Mouse (Mus musculus): ENCODE measurements at regions not wholly inside any gene's neighbourhood (a gene's known extent, or its start where the extent isn't known, plus 50 kb on each side); places are given as distances from the start of the nearest gene placed in this dataset.
A peak's percentile ranks its signal among the peaks of the same experiment; 100 is the strongest.

DNA sequence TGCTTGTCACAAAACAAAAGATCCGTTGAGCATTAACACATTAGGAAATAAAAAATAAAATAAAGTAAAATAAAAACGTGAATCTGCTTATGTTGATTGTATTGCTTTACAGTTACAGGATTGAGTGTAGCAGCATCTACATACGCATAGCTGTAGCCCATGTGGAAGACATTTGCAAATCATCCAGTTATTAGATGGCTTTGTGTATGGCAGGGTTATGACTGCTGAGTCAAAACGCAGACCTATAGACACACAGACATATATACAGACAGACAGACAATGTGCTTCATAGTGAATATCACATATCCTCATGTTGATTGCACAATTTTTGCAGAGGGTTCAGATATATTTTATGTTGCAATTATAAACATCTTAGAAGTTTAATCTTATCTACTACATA, 64.5 kb downstream of the Gm11146 start:
- WGBS = 75% methylated on average over 4 of the region's 4 CpGs
- H3K27me3 ChIP-seq (replicated peaks) = no peaks in the 10 kb centered on the region
- no peak overlapping the region for H3K4me2 ChIP-seq
- no peak for ATAC-seq (ENCODE audit: insufficient read depth, low FRiP score, low read depth)
- no peaks in the 10 kb centered on the region for H3K9me3 ChIP-seq
- H3K4me3 ChIP-seq (replicated peaks) = no peak overlapping the region
- H3K9ac ChIP-seq = no peak overlapping the region
- no peaks in the 10 kb centered on the region for H3K4me1 ChIP-seq
- no peak overlapping the region for H3K27ac ChIP-seq
- H3K36me3 ChIP-seq = no peaks in the 10 kb centered on the region

DNA sequence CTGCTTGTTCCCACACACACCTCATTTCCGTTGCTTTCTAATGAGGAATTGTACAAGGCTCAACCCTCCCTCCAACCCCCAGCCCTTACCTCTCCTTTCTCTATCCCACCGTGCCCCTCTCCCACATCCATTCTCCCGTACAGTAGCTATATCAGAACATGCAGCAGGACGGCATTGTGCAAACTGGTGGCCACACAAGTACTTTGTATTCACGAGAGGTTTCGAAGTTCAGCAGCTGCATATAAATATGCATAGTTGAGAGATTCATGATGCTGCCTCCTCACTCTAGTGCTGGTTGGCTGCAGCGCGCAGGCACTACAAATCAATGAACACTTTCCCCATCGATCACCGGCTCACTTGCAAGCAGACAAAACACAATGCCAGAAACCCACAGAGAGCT, 65.1 kb downstream of the Gm11146 start:
- 58% methylated on average over 10 of the region's 10 CpGs for WGBS
- H3K4me3 ChIP-seq (replicated peaks) = no peak overlapping the region
- ATAC-seq (ENCODE audit: insufficient read depth, low FRiP score, low read depth) = no peak
- H3K9me3 ChIP-seq = no peaks in the 10 kb centered on the region
- no peak overlapping the region for H3K27ac ChIP-seq
- H3K27me3 ChIP-seq (replicated peaks) = no peaks in the 10 kb centered on the region
- H3K4me2 ChIP-seq = no peak overlapping the region
- H3K36me3 ChIP-seq = no peaks in the 10 kb centered on the region
- H3K4me1 ChIP-seq = no peaks in the 10 kb centered on the region
- H3K9ac ChIP-seq = no peak overlapping the region

DNA sequence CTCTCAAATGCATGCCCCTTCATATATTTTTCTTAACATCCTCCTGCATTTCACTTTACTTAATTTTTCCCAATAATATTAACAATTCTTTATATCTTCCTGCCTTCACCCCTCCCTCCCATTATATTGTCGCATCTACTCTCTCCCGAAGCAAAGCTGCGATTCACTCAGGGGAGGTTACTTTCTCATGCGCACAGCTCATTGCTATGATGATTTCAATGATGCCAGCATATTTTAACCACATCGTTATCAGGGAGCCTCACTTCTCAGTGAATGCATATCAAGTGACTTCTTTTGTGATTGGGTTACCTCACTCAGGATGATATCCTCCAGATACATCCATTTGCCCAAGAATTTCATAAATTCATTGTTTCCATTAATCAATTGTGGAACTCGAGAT, 65.6 kb downstream of the Gm11146 start:
- no peak overlapping the region for H3K4me2 ChIP-seq
- no peaks in the 10 kb centered on the region for H3K4me1 ChIP-seq
- ATAC-seq (ENCODE audit: insufficient read depth, low FRiP score, low read depth) = no peak
- no peak overlapping the region for H3K9ac ChIP-seq
- WGBS = 71% methylated on average over 6 of the region's 6 CpGs
- no peaks in the 10 kb centered on the region for H3K36me3 ChIP-seq
- no peaks in the 10 kb centered on the region for H3K27me3 ChIP-seq (replicated peaks)
- H3K9me3 ChIP-seq = no peaks in the 10 kb centered on the region
- H3K4me3 ChIP-seq (replicated peaks) = no peak overlapping the region
- no peak overlapping the region for H3K27ac ChIP-seq

DNA sequence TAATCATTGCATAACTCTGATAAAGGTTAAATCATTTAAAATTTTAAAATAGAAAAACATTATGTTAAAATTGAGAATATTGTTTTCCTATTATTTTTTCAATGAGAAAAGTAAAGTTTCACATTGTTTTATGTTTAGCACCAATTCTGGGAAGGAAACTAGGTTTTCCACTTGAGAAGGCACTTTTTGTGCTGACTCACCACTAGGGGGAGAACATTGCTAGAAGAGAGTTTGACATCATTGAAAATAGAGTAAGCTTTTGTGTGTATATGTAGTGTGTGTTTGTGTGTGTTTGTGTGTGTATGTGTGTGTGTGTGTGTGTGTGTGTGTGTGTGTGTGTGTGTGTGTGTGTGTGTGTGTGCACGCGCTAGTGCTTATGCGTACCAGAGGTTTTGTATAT, 66.9 kb downstream of the Gm11146 start:
- Histone ChIP-seq H3K4me3 (replicated peaks) (no peak overlapping the region), H3K4me2 (no peak overlapping the region), H3K27me3 (replicated peaks) (no peaks in the 10 kb centered on the region), H3K9me3 (no peaks in the 10 kb centered on the region), H3K9ac (no peak overlapping the region), H3K36me3 (no peaks in the 10 kb centered on the region), H3K4me1 (no peaks in the 10 kb centered on the region), H3K27ac (no peak overlapping the region)
- no peak for ATAC-seq (ENCODE audit: insufficient read depth, low FRiP score, low read depth)
- WGBS = 100% methylated on average over 1 of the region's 3 CpGs

DNA sequence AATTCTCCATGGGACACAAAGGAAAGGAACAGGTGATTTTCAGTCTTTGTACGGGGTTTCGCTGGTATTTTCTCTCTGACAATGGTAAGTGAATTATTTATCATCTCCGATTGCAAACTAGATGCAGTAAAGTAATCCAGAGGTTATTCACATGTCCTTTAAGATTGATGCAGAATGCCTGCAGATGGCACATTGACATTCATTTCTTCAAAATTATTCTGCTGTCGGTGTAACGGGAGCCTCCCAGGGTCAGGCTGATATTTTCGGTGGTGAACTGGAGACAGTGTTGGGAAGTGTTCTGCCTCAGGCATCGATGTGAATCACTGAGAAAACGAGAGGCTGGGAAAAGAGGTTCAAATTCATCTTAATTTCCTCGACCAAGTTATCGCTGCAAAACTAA, 70.3 kb downstream of the Gm11146 start:
- 77% methylated on average over 10 of the region's 10 CpGs for WGBS
- Histone ChIP-seq H3K27me3 (replicated peaks) (no peaks in the 10 kb centered on the region), H3K36me3 (no peaks in the 10 kb centered on the region), H3K9me3 (no peaks in the 10 kb centered on the region), H3K4me2 (no peak overlapping the region), H3K9ac (no peak overlapping the region), H3K27ac (no peak overlapping the region), H3K4me1 (no peaks in the 10 kb centered on the region), H3K4me3 (replicated peaks) (no peak overlapping the region)
- no peak for ATAC-seq (ENCODE audit: insufficient read depth, low FRiP score, low read depth)

DNA sequence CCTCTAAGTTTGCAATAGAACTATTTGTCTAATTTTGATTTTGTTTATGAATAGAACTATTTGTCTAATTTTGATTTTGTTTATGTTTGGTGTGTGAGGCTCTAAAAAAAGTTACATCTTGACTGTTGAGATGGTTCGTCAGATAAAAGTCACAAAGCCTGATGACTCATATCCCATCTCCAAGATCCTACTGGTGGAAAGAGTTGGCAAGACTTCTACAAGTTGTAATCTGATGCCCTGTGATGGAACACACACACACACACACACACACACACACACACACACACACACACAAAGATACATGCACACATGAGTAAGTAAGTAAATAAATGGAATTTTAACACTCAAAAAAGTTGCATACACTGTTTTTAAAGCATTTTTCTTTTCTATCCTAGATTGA, 73.9 kb downstream of the Gm11146 start:
- no peak for ATAC-seq (ENCODE audit: insufficient read depth, low FRiP score, low read depth)
- Histone ChIP-seq H3K4me2 (no peak overlapping the region), H3K9ac (no peak overlapping the region), H3K36me3 (no peaks in the 10 kb centered on the region), H3K4me1 (no peaks in the 10 kb centered on the region), H3K4me3 (replicated peaks) (no peak overlapping the region), H3K27ac (no peak overlapping the region), H3K27me3 (replicated peaks) (no peaks in the 10 kb centered on the region), H3K9me3 (no peaks in the 10 kb centered on the region)
- WGBS = 48% methylated on average over 1 of the region's 1 CpGs

DNA sequence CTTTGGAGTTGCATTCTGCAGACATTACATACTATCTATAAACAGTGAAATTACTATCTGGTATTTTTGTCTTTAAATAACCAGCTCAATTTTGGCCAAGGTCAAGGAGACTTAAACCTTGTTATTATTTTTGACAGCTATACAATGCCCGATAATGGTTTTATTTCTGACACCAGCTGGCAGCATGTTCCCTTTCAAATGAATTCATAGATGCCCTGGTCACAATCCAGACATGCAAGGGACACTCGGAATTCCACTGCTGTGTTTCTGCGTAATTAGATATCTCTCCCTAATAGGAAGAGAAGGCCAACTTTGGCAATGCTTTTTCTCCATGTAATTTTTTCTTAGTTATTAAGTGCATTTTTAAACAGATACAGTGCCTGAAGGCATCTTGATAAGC, 87.3 kb downstream of the Gm11146 start:
- H3K9me3 ChIP-seq = no peaks in the 10 kb centered on the region
- H3K27ac ChIP-seq = no peak overlapping the region
- ATAC-seq (ENCODE audit: insufficient read depth, low FRiP score, low read depth) = no peak
- H3K4me3 ChIP-seq (replicated peaks) = no peak overlapping the region
- H3K36me3 ChIP-seq = no peaks in the 10 kb centered on the region
- 76% methylated on average over 3 of the region's 3 CpGs for WGBS
- no peak overlapping the region for H3K4me2 ChIP-seq
- no peaks in the 10 kb centered on the region for H3K27me3 ChIP-seq (replicated peaks)
- H3K4me1 ChIP-seq = no peaks in the 10 kb centered on the region
- no peak overlapping the region for H3K9ac ChIP-seq

DNA sequence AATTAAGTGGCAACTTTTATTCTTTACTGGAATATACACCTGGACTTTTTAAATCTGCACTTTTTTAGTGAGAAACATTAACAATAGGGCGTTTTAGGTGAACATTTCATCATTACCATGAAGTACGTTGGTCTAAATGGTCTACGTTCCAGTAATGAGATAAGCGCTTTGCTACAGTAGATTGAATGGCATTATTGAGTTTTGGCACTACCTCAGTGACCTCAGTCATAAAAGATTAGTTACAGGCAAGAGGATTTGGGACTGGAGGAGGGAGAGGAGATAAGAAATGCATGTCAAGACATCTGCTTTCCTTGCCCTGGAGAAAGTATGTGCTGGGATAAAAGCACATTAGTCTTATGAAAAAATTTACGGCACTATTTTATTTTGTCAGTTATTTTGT, 98.3 kb downstream of the Gm11146 start:
- H3K4me2 ChIP-seq = 0 out of 2 replicates have a peak overlapping the region, but pooled peaks have one; percentile 17
- no peak for ATAC-seq (ENCODE audit: insufficient read depth, low FRiP score, low read depth)
- H3K27ac ChIP-seq = no peak overlapping the region
- no peak overlapping the region for H3K4me3 ChIP-seq (replicated peaks)
- H3K9me3 ChIP-seq = no peaks in the 10 kb centered on the region
- H3K36me3 ChIP-seq = no peaks in the 10 kb centered on the region
- H3K4me1 ChIP-seq = no peaks in the 10 kb centered on the region
- H3K27me3 ChIP-seq (replicated peaks) = no peaks in the 10 kb centered on the region
- 58% methylated on average over 5 of the region's 5 CpGs for WGBS
- no peak overlapping the region for H3K9ac ChIP-seq

DNA sequence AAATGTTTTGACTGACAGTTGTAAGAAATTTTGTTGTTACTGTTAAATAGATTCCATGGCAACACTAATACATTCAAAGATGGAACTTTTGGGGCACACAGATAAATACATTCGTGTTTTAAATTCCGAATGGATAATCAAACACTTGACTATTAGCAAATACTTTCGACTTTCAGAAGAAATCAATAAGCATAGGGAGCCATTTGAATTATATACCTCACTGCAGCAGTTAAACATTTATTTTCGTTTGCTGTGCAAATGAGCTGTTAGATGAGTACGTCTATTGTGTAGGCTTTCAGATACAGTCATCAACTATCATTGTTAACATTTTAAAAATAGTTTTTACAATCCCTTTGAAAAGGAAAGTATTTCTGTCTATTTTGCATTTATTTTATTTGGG, 99.0 kb downstream of the Gm11146 start:
- Histone ChIP-seq H3K27me3 (replicated peaks) (no peaks in the 10 kb centered on the region), H3K9ac (no peak overlapping the region), H3K9me3 (no peaks in the 10 kb centered on the region), H3K27ac (no peak overlapping the region), H3K4me1 (no peaks in the 10 kb centered on the region), H3K4me3 (replicated peaks) (no peak overlapping the region), H3K36me3 (no peaks in the 10 kb centered on the region), H3K4me2 (no peak overlapping the region)
- ATAC-seq (ENCODE audit: insufficient read depth, low FRiP score, low read depth) = no peak
- 53% methylated on average over 5 of the region's 5 CpGs for WGBS

DNA sequence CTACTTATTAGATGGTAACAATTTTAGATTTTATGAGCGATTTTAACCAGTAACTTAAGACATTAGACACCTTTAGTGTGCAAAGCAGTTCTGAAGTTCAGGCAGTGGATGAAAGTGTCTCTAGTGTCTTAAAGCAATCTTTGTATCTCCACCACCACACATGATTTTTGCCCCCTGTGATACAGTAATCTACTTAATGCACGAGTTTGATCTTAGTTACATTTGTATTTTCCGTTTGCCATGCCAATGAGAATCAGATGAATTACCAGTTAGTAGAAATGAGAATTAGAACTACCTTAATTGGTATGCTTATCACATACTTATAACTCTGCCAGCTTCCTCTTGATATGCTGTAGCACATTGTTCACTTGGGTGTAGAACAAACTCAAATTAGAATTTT, 99.9 kb downstream of the Gm11146 start:
- Histone ChIP-seq H3K4me1 (no peaks in the 10 kb centered on the region), H3K4me2 (peak overlapping the region; percentile 36), H3K9ac (no peak overlapping the region), H3K27me3 (replicated peaks) (no peaks in the 10 kb centered on the region), H3K36me3 (no peaks in the 10 kb centered on the region), H3K4me3 (replicated peaks) (peak overlapping the region; percentile 25), H3K27ac (no peak overlapping the region), H3K9me3 (no peaks in the 10 kb centered on the region)
- ATAC-seq (ENCODE audit: insufficient read depth, low FRiP score, low read depth) = no peak
- 58% methylated on average over 3 of the region's 3 CpGs for WGBS

DNA sequence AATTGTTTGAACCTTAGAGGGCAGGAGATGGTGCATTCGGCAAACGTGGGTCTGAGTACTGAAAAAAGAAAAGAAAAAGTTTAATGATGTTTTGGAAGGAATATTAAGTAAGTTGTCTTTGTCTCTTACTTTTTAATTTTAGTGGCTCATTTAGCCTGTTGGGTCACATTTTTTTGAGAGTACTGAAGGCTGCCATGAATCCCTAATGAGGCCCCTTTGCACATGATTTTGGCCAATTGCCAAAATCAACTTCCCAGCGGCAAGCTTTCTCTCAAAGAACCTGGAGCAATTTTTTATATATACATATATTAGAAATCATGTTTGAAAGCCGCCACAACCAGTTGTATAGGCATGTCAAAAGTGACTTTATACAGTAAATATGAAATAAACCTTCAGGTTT, 100.9 kb downstream of the Gm11146 start:
- Histone ChIP-seq H3K4me3 (replicated peaks) (peak overlapping the region; percentile 40), H3K4me1 (no peaks in the 10 kb centered on the region), H3K4me2 (peak overlapping the region; percentile 48), H3K9ac (peak overlapping the region; percentile 22; the same call in 1 of the 2 replicates), H3K27ac (peak overlapping the region; percentile 92), H3K27me3 (replicated peaks) (no peaks in the 10 kb centered on the region), H3K36me3 (no peaks in the 10 kb centered on the region), H3K9me3 (no peaks in the 10 kb centered on the region)
- no peak for ATAC-seq (ENCODE audit: insufficient read depth, low FRiP score, low read depth)
- WGBS = 17% methylated on average over 4 of the region's 4 CpGs

DNA sequence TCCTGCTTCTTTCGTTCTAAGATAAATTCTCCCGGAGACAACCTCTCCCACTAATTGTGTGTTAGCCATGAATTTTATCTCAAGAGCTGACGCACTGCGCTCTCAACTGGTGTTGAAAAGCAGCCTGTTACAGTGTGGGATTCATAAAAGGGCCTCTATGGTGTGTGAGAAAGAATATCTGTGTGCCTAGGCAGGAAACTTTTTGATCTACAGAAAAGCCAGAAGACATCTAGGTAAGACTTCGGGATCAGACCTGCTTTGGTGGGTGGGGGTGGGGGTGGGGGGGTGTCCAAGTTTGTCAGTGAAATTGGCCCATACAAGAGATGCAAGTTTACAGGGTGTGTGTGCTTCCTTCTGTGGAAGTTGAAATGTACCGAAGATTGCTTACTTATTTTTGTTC, 101.5 kb downstream of the Gm11146 start:
- H3K27ac ChIP-seq = peak overlapping the region; percentile 92
- H3K36me3 ChIP-seq = no peaks in the 10 kb centered on the region
- H3K9ac ChIP-seq = peak overlapping the region; percentile 22; the same call in 1 of the 2 replicates
- peak overlapping the region; percentile 48 for H3K4me2 ChIP-seq
- peak; percentile 80; the same call in 1 of the 2 replicates for ATAC-seq (ENCODE audit: insufficient read depth, low FRiP score, low read depth)
- WGBS = 12% methylated on average over 6 of the region's 6 CpGs
- H3K4me1 ChIP-seq = no peaks in the 10 kb centered on the region
- H3K27me3 ChIP-seq (replicated peaks) = no peaks in the 10 kb centered on the region
- H3K9me3 ChIP-seq = no peaks in the 10 kb centered on the region
- peak overlapping the region; percentile 40 for H3K4me3 ChIP-seq (replicated peaks)

DNA sequence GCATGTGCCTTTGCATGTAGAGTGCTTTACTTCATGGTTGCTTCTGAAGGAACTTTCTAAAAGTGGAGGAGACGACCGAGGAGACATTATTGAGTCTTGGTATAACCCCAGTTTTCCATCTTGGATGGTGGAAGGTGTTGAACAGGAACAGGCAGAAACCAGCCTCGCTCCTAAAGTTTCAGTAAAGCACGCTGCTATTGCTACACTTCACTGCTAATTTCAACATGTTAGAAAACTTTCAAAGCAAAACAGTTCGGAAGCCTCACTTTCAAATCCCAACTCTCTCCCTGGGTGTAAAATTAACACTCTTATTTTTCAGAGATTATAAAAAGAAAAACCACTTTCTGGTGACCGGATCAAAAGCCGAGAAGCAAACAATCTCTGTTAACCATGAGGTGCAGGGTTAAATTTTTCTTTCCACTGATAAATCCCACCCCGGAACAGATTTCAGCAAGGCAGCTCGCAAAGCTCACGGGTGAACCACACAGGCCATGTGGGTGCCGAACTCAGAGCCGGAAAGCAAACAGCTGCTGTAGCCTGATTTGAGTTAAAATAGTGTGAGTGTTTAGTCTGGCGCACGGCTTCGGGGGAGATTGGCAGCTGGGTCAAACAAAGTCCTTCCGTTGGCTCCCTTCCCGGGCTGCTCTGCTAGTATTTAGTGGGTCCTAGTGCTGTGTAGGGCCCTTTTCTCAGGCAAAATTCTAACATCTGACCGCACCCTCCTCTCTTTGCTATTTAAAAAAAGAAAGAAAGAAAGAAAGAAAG, 102.2 kb downstream of the Gm11146 start:
- peak overlapping the region; percentile 40 for H3K4me3 ChIP-seq (replicated peaks)
- no peak overlapping the region for H3K9ac ChIP-seq
- H3K4me1 ChIP-seq = no peaks in the 10 kb centered on the region
- H3K36me3 ChIP-seq = no peaks in the 10 kb centered on the region
- H3K27ac ChIP-seq = peak overlapping the region; percentile 92
- no peaks in the 10 kb centered on the region for H3K27me3 ChIP-seq (replicated peaks)
- 19% methylated on average over 18 of the region's 18 CpGs for WGBS
- H3K9me3 ChIP-seq = no peaks in the 10 kb centered on the region
- peak; percentile 95 for ATAC-seq (ENCODE audit: insufficient read depth, low FRiP score, low read depth)
- peak overlapping the region; percentile 48 for H3K4me2 ChIP-seq
